Mouse (Mus musculus): ENCODE results near the gene Gm16434. TPM values are rescaled to one million over a fixed set of nuclear protein-coding genes. Genes with fewer than 3 reads are reported as not detected.
"Not testable (repeated sequence)": the region's sequence is repeated elsewhere in the genome, so short reads cannot be mapped to it uniquely, and the experiment has no call there.

Gene Gm16434
- polyA plus RNA-seq (2014; fragmentation: Nextera tagmentation; extraction: Ambion mirVana) = not detected in 2 replicates

GRCm38 (mm10) chr14:7194440-7194839 is at the start of gene Gm16434:
TSS of gene Gm16434 (minus strand) at chr14:7194540.
- not testable (repeated sequence) for H3K27ac ChIP-seq (ENCODE audit: low read depth, low read length); H3K36me3 ChIP-seq (ENCODE audit: control insufficient read depth, insufficient read depth, low read length); H3K27me3 ChIP-seq (ENCODE audit: control insufficient read depth, insufficient read depth, low read length); H3K4me3 ChIP-seq (ENCODE audit: low read depth, low read length); H3K9me3 ChIP-seq (ENCODE audit: control insufficient read depth, low read length); DNase-seq (ENCODE audit: low spot score, missing footprints); H3K4me2 ChIP-seq; H3K9ac ChIP-seq (ENCODE audit: low read length); ATAC-seq (ENCODE audit: low FRiP score); H3K4me1 ChIP-seq (ENCODE audit: control insufficient read depth, insufficient read depth, low read length)
- no CpG with 5 or more reads among the region's 2 CpGs for WGBS

- H3K4me3 ChIP-seq (ENCODE audit: low read depth, low read length); H3K27ac ChIP-seq (ENCODE audit: low read depth, low read length); DNase-seq (ENCODE audit: low spot score, missing footprints); H3K4me2 ChIP-seq; H3K4me1 ChIP-seq (ENCODE audit: control insufficient read depth, insufficient read depth, low read length); H3K27me3 ChIP-seq (ENCODE audit: control insufficient read depth, insufficient read depth, low read length); H3K9me3 ChIP-seq (ENCODE audit: control insufficient read depth, low read length); H3K36me3 ChIP-seq (ENCODE audit: control insufficient read depth, insufficient read depth, low read length); ATAC-seq (ENCODE audit: low FRiP score); H3K9ac ChIP-seq (ENCODE audit: low read length): not testable (repeated sequence)
- 3% methylated on average over 7 of the region's 10 CpGs for WGBS
These were observed 49.2 kb upstream of the Gm16434 start for GRCm38 (mm10) chr14:7243498-7243897.

GRCm38 (mm10) chr14:7200070-7200469 is 5.7 kb upstream of the Gm16434 start:
- H3K9me3 ChIP-seq (ENCODE audit: control insufficient read depth, low read length); H3K4me1 ChIP-seq (ENCODE audit: control insufficient read depth, insufficient read depth, low read length); DNase-seq (ENCODE audit: low spot score, missing footprints); H3K4me3 ChIP-seq (ENCODE audit: low read depth, low read length); ATAC-seq (ENCODE audit: low FRiP score); H3K36me3 ChIP-seq (ENCODE audit: control insufficient read depth, insufficient read depth, low read length); H3K9ac ChIP-seq (ENCODE audit: low read length); H3K4me2 ChIP-seq; H3K27ac ChIP-seq (ENCODE audit: low read depth, low read length); H3K27me3 ChIP-seq (ENCODE audit: control insufficient read depth, insufficient read depth, low read length): not testable (repeated sequence)
- 88% methylated on average over 2 of the region's 3 CpGs for WGBS

GRCm38 (mm10) chr14:7174483-7174971 is 19.8 kb downstream of the Gm16434 start, which contains the start of gene Gm3512:
TSS of gene Gm3512 (minus strand) at chr14:7174533.
- not testable (repeated sequence) for H3K9me3 ChIP-seq (ENCODE audit: control insufficient read depth, low read length); H3K9ac ChIP-seq (ENCODE audit: low read length); H3K27ac ChIP-seq (ENCODE audit: low read depth, low read length); DNase-seq (ENCODE audit: low spot score, missing footprints); H3K27me3 ChIP-seq (ENCODE audit: control insufficient read depth, insufficient read depth, low read length); H3K4me2 ChIP-seq; H3K4me3 ChIP-seq (ENCODE audit: low read depth, low read length); H3K36me3 ChIP-seq (ENCODE audit: control insufficient read depth, insufficient read depth, low read length); H3K4me1 ChIP-seq (ENCODE audit: control insufficient read depth, insufficient read depth, low read length)
- WGBS = no CpG with 5 or more reads among the region's 37 CpGs
- peak; percentile 64; the same call in 1 of the 2 replicates for ATAC-seq (ENCODE audit: low FRiP score)

Other genes starting within 250 kb of the Gm16434 start
- not detected in 2 replicates for gene Gm6356, start 220.7 kb downstream of the Gm16434 start, polyA plus RNA-seq (2014; fragmentation: Nextera tagmentation; extraction: Ambion mirVana)
- 1.0 and 1.7 TPM in 2 replicates for gene Gm10406, start 167.1 kb downstream of the Gm16434 start, polyA plus RNA-seq (2014; fragmentation: Nextera tagmentation; extraction: Ambion mirVana)
- not detected in 2 replicates for gene Gm3685, start 149.6 kb downstream of the Gm16434 start, polyA plus RNA-seq (2014; fragmentation: Nextera tagmentation; extraction: Ambion mirVana)
- 2.5 and 3.4 TPM in 2 replicates for gene Gm3696, start 93.9 kb downstream of the Gm16434 start, polyA plus RNA-seq (2014; fragmentation: Nextera tagmentation; extraction: Ambion mirVana)
- gene Gm6676, start 69.1 kb downstream of the Gm16434 start, polyA plus RNA-seq (2014; fragmentation: Nextera tagmentation; extraction: Ambion mirVana) = not detected in 2 replicates
- 3.8 and 4.2 TPM in 2 replicates for gene Gm3512, start 20.0 kb downstream of the Gm16434 start, polyA plus RNA-seq (2014; fragmentation: Nextera tagmentation; extraction: Ambion mirVana)
- gene Gm3727, start 70.2 kb upstream of the Gm16434 start, polyA plus RNA-seq (2014; fragmentation: Nextera tagmentation; extraction: Ambion mirVana) = not detected in 2 replicates
- 2.1 and 2.5 TPM in 2 replicates for gene Gm3739, start 120.5 kb upstream of the Gm16434 start, polyA plus RNA-seq (2014; fragmentation: Nextera tagmentation; extraction: Ambion mirVana)
- not detected in 2 replicates for gene Gm5797, start 137.9 kb upstream of the Gm16434 start, polyA plus RNA-seq (2014; fragmentation: Nextera tagmentation; extraction: Ambion mirVana)
- not detected in 2 replicates for gene Gm8374, start 170.6 kb upstream of the Gm16434 start, polyA plus RNA-seq (2014; fragmentation: Nextera tagmentation; extraction: Ambion mirVana)